Mouse (Mus musculus): Measurements from ENCODE around the gene Camkk2. TPM values are rescaled to one million over a fixed set of nuclear protein-coding genes. Genes with fewer than 3 reads are reported as not detected.

The Camkk2 gene
- polyA plus RNA-seq, 1 experiment from 2014 or later: 62.1 TPM

DNA sequence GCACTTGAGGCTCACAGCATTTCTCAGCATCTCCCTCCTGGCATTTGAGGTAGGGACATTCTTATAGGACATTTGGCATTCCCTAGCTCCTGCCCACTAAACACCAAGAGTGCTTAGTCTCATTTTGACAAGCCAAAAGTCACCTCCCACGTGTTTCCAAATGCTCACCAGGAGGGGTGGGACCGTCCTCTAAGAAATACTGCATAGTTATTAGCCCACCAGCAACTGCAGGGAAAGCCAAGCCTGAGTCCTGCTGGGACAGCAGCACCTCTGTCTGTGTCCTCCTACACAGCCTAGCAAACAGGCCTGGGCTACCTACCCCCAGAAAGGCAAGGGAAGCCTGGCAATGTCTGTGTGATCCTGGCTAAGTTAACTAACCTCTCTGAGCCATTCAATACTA, 1.9 kb downstream of the Camkk2 start:
- no peak overlapping the region for H3K27ac ChIP-seq (replicated peaks)
- H3K36me3 ChIP-seq: peaks cover 1% of the 10 kb centered on the region; the same call in 1 of the 2 replicates
- 0 out of 2 replicates have a peak overlapping the region, but pooled peaks have one; percentile 92 for H3K4me2 ChIP-seq (replicated peaks)
- whole genome bisulfite sequencing: 56% methylated on average over 2 of the region's 2 CpGs
- no peak overlapping the region for H3K9ac ChIP-seq (replicated peaks)
- ATAC-seq (replicated peaks): no peak
- H3K27me3 ChIP-seq: no peaks in the 10 kb centered on the region
- H3K9me3 ChIP-seq: no peaks in the 10 kb centered on the region
- H3K4me1 ChIP-seq: peaks cover 17% of the 10 kb centered on the region
- H3K4me3 ChIP-seq: no peak overlapping the region

DNA sequence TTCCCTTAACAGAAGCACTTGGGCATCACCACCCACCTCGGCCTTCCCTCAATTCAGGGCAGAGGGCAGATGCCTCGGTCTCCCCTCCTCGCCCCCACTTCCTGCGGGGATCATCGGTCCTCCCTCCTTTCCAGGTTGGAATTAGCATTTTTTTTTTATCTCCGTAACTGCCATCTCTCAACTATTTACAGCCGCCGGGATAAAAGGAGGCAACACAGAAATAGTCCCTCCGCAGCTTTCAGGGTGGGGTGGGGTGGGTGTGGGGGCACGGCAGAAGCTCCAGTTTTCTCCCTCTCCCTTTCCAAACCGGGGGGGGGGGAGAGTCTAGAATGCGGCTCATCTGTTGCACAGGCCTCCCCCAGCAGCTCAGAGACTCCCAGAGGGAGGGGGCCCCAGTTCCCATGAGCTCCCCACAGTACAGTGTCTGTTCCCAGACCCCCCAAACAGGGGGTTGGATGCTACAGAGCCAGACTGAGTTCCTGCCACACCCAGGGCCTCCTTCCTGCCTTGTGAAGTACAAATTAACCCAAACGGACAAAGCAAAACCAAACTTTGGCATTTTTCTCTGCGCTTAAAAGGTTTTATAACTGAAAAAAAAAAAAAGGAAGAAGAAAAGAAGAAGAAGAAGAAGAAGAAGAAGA, 3.4 kb downstream of the Camkk2 start:
- 81% methylated on average over 13 of the region's 14 CpGs for WGBS
- no peak for ATAC-seq (replicated peaks)
- Histone ChIP-seq H3K27me3 (no peaks in the 10 kb centered on the region), H3K4me3 (no peak overlapping the region), H3K36me3 (peaks cover 3% of the 10 kb centered on the region; the same call in 1 of the 2 replicates), H3K9me3 (no peaks in the 10 kb centered on the region), H3K27ac (replicated peaks) (no peak overlapping the region), H3K4me2 (replicated peaks) (no peak overlapping the region), H3K4me1 (peaks cover 20% of the 10 kb centered on the region), H3K9ac (replicated peaks) (no peak overlapping the region)

DNA sequence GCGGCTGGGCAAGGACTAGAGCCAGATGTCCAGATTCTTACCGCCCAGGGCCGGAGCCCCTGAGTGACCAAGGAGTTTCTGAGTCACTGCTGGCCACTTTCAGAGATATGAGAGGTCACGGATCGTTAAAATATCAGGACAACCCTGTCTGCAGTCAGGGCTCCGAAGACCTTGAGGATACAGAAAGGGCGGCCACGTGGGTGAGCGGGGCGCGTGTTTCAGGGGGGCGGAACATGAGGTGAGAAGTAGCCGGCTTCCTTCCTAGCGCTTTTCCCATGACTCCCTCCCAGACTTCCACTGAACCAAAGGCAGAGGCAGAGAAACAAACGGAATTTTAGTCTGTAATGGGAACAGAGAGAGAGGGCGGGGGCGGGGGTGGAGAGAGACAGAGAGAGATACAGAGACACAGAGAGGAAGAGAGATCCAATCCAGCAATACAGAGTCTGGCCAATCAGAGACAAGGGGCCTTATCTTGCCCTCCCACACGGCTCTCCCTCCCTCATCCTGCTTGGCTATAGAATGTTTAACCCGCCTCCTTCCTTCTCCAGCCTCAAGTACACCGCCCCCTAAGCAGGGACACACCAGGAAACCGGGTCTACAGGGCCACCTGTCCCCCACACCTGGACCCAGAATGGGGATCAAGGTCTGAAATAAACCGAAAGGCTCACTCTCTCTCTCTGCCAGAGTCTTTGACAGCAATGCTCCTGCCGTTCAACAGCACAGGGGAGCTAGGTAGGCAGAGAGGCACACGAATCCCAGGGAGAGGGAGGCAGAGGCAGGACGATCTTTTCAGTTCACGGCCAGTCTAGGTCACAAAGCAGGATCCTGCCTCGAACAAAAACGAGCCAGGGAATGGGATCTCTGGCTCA, 4.2 kb downstream of the Camkk2 start:
- Histone ChIP-seq H3K36me3 (peaks cover 3% of the 10 kb centered on the region; the same call in 1 of the 2 replicates), H3K4me2 (replicated peaks) (no peak overlapping the region), H3K4me1 (peaks cover 20% of the 10 kb centered on the region), H3K4me3 (no peak overlapping the region), H3K27ac (replicated peaks) (no peak overlapping the region), H3K9ac (replicated peaks) (no peak overlapping the region), H3K27me3 (no peaks in the 10 kb centered on the region), H3K9me3 (no peaks in the 10 kb centered on the region)
- no peak for ATAC-seq (replicated peaks)
- 84% methylated on average over 28 of the region's 28 CpGs for WGBS

DNA sequence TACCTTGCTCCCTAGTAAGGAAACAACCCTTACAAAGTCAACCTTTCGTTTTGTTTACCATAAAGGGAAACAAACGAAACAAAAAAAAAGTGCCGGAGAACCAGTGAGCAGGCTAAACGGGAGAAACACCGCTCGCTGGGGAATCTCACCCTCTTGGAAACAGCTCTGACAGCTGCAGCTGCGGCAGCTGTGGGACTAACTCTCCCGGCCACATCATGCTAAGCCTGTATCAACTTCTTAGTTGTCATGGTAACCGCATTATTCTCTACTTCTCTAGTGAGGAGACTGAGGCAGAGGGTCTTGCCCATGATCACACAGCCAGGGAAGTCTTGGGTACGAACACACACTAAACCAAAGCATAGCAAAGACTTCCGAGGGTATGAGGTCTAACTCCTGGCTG, 5.5 kb downstream of the Camkk2 start:
- no peak for ATAC-seq (replicated peaks)
- no peak overlapping the region for H3K27ac ChIP-seq (replicated peaks)
- peaks cover 3% of the 10 kb centered on the region; the same call in 1 of the 2 replicates for H3K36me3 ChIP-seq
- no peaks in the 10 kb centered on the region for H3K27me3 ChIP-seq
- no peak overlapping the region for H3K4me2 ChIP-seq (replicated peaks)
- no peak overlapping the region for H3K9ac ChIP-seq (replicated peaks)
- no peaks in the 10 kb centered on the region for H3K9me3 ChIP-seq
- WGBS: 79% methylated on average over 11 of the region's 11 CpGs
- no peak overlapping the region for H3K4me3 ChIP-seq
- H3K4me1 ChIP-seq: peaks cover 16% of the 10 kb centered on the region

DNA sequence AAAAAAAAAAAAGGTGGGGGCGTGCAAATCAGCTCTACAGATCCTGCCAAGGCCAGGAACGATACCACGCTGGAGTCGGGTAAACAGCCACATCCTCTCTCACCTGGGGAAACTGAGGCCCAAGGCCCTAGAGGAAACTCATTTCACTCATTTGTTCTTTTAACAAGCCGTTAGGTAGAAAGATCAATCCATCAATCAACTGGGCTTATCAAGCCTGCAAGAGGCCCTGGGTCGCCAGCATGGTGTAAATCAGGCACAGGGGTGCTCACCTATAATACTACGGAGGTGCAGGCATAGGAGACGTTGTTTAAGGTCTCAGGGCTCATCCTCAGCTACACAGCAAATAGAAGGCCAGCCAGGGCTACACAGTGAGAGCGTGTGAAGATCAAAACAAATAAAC, 7.8 kb downstream of the Camkk2 start:
- H3K9ac ChIP-seq (replicated peaks): no peak overlapping the region
- no peak overlapping the region for H3K4me3 ChIP-seq
- no peaks in the 10 kb centered on the region for H3K9me3 ChIP-seq
- no peak for ATAC-seq (replicated peaks)
- H3K27me3 ChIP-seq: no peaks in the 10 kb centered on the region
- no peak overlapping the region for H3K27ac ChIP-seq (replicated peaks)
- peaks cover 3% of the 10 kb centered on the region; the same call in 1 of the 2 replicates for H3K36me3 ChIP-seq
- H3K4me1 ChIP-seq: 0 out of 2 replicates have a peak, but pooled peaks cover 3% of the 10 kb centered on the region
- no peak overlapping the region for H3K4me2 ChIP-seq (replicated peaks)
- 90% methylated on average over 9 of the region's 9 CpGs for WGBS

DNA sequence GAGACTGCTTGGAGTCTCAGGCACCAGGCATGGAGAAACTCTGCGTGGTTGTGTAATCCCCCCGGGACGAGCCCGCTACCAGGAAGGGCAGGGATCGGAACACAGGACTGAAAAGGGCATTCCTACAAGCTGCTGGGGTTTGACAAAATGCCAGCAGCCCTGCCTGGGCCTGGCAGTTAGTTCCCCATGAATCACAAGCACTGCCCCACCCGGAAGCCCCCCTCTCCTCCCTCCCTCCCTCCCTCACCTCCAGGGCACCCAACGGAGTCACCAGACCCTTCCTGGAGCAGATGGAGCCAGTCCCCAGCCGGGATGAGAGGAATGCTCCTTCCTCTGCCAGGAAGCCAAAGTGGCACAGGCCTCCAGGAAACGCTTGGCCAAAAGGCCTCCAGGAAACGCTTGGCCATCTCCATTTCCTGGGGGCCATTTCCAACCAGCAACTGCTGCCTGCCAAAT, 8.4 kb downstream of the Camkk2 start:
- ATAC-seq (replicated peaks): no peak
- H3K9ac ChIP-seq (replicated peaks): no peak overlapping the region
- 74% methylated on average over 10 of the region's 10 CpGs for WGBS
- H3K4me3 ChIP-seq: no peak overlapping the region
- H3K9me3 ChIP-seq: no peaks in the 10 kb centered on the region
- H3K4me2 ChIP-seq (replicated peaks): no peak overlapping the region
- 0 out of 2 replicates have a peak, but pooled peaks cover 3% of the 10 kb centered on the region for H3K4me1 ChIP-seq
- H3K27me3 ChIP-seq: no peaks in the 10 kb centered on the region
- peaks cover 3% of the 10 kb centered on the region; the same call in 1 of the 2 replicates for H3K36me3 ChIP-seq
- H3K27ac ChIP-seq (replicated peaks): no peak overlapping the region; the same call in 1 of the 2 replicates

DNA sequence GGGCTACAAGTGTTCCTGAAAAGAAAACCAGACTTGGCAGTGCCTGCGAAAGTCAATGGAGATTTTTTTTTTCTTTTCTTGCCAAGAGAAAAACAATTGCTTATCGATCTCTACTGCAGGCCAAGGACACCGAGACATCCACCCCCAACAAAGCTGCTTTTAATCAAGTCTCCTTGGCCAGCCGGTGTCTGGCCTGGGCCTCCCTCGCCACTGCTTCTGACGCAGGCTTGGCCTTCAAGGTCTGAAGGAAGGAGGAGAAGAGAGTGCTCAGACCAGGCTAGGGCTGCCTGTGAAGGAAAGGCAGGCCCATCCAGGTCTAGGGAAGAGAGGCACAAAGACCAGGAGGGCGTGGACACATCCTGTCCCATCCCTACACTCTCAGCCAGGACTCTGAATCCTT, 8.9 kb downstream of the Camkk2 start:
- Histone ChIP-seq H3K4me3 (no peak overlapping the region), H3K27me3 (no peaks in the 10 kb centered on the region), H3K27ac (replicated peaks) (no peak overlapping the region), H3K9ac (replicated peaks) (no peak overlapping the region), H3K4me2 (replicated peaks) (no peak overlapping the region), H3K36me3 (peaks cover 3% of the 10 kb centered on the region; the same call in 1 of the 2 replicates), H3K4me1 (0 out of 2 replicates have a peak, but pooled peaks cover 3% of the 10 kb centered on the region), H3K9me3 (no peaks in the 10 kb centered on the region)
- ATAC-seq (replicated peaks): no peak
- WGBS: 72% methylated on average over 7 of the region's 7 CpGs

DNA sequence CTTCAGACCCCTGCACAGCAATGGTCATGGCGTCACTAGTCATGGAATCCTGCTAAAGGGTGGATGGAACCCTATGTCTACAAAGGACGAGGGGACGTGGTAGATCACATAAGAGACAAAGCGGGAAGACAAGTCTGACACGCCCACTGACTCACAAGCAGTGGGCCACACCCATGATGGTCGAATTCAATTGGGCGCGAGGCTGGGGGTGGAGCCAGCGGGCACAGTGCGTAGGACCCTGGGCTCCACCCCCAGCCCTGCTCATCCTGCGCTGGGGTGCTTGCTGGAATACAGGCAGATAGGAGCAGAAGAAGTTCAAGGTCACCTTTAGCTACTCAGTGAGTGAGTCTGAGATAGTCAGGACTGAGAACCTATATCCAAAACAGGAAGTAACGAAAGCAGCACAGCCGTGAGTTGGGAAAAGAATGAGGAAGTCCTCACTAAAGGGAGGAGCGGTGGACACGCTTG, 10.1 kb downstream of the Camkk2 start:
- no peaks in the 10 kb centered on the region for H3K27me3 ChIP-seq
- 88% methylated on average over 15 of the region's 15 CpGs for WGBS
- H3K27ac ChIP-seq (replicated peaks): no peak overlapping the region
- no peak for ATAC-seq (replicated peaks)
- H3K9me3 ChIP-seq: no peaks in the 10 kb centered on the region
- H3K4me2 ChIP-seq (replicated peaks): no peak overlapping the region
- no peak overlapping the region for H3K4me3 ChIP-seq
- peaks cover 3% of the 10 kb centered on the region; the same call in 1 of the 2 replicates for H3K36me3 ChIP-seq
- 0 out of 2 replicates have a peak, but pooled peaks cover 3% of the 10 kb centered on the region for H3K4me1 ChIP-seq
- H3K9ac ChIP-seq (replicated peaks): no peak overlapping the region

DNA sequence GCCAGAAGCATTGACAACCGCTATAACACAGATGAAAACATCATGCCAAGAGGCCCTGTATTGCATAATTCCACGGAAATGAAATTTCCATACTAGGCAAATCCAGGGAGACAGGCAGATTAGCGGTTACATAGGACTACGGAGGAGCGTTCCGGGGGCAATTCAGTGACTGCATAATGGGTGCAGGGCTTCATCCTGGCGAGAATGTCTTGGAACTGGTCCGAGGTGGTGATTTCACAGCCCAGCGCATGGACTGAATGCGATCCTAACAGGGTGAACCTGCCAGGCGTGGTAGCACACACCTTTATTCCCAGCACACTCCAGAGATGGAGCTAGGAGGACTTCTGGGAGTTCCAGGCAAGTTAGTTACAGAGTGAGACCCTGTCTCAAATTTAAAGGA, 11.9 kb downstream of the Camkk2 start:
- Histone ChIP-seq H3K4me2 (replicated peaks) (no peak overlapping the region), H3K27ac (replicated peaks) (no peak overlapping the region), H3K9ac (replicated peaks) (no peak overlapping the region), H3K27me3 (no peaks in the 10 kb centered on the region), H3K4me1 (0 out of 2 replicates have a peak, but pooled peaks cover 3% of the 10 kb centered on the region), H3K9me3 (no peaks in the 10 kb centered on the region), H3K36me3 (peaks cover 12% of the 10 kb centered on the region), H3K4me3 (no peak overlapping the region)
- no peak for ATAC-seq (replicated peaks)
- WGBS: 74% methylated on average over 11 of the region's 11 CpGs

DNA sequence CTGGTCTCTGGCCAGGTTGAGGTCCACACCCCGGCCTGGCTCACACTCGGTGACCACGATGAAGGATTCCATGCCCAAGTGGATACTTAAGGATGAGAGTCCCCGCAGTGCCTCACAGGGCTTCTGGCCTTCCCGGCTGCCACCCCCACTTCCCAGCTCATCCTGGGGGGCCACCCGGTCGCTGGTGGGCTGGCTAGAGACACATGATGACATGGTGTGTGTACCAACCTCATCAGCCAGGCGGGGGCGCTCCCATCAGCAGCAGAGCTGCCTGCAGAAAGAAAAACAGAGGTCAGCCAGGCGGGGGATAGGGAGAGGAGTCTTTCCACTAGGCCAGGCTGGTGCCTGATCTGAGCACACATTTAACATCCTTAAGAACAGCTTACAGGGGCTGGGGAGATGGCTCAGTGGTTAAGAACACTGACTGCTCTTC, 15.2 kb downstream of the Camkk2 start:
- Histone ChIP-seq H3K4me3 (no peak overlapping the region), H3K27ac (replicated peaks) (no peak overlapping the region), H3K4me2 (replicated peaks) (no peak overlapping the region), H3K9ac (replicated peaks) (no peak overlapping the region), H3K27me3 (no peaks in the 10 kb centered on the region), H3K9me3 (no peaks in the 10 kb centered on the region), H3K36me3 (peaks cover 15% of the 10 kb centered on the region), H3K4me1 (no peaks in the 10 kb centered on the region)
- 57% methylated on average over 10 of the region's 10 CpGs for WGBS
- no peak for ATAC-seq (replicated peaks)

DNA sequence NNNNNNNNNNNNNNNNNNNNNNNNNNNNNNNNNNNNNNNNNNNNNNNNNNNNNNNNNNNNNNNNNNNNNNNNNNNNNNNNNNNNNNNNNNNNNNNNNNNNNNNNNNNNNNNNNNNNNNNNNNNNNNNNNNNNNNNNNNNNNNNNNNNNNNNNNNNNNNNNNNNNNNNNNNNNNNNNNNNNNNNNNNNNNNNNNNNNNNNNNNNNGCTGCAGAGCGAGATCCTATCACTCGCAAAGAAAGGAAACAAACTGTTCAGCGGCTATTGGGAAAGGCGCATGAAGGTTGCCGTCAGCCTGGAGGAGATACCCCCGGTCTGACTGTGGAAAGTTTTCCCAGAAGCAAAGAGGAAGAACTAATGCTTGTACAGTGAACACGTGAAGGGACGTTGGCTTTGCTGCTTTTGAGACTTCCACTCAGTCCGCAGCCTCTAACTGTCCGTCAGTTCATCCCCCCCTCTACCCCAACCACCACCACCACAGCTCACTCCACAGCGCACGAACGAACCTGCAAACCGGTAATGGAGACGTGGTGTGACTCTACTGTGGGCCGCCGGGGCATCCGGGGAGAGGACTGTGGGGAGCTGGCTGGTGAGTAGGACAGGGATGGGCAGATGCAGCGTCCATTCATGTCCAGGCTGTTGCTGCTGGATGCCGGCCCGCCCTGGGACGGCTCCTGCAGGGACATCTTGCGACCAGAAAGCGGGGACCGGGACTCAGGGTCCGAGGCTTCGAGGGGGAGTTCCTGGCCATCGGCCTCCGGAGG, 15.8 kb downstream of the Camkk2 start:
- Histone ChIP-seq H3K9me3 (no peaks in the 10 kb centered on the region), H3K27me3 (no peaks in the 10 kb centered on the region), H3K9ac (replicated peaks) (no peak overlapping the region), H3K4me2 (replicated peaks) (no peak overlapping the region), H3K27ac (replicated peaks) (no peak overlapping the region), H3K4me1 (no peaks in the 10 kb centered on the region), H3K36me3 (peaks cover 21% of the 10 kb centered on the region), H3K4me3 (no peak overlapping the region)
- ATAC-seq (replicated peaks): no peak
- WGBS: 89% methylated on average over 29 of the region's 29 CpGs
